Mouse (Mus musculus): Measurements from ENCODE around the gene Cdh13.

- no peak for TF ChIP-seq EP300 (IDR thresholded peaks at IDR 0.05; ENCODE audit: low read depth)
- TF ChIP-seq CTCF (IDR thresholded peaks at IDR 0.05; ENCODE audit: low read depth): no peak
Measured at GRCm38 (mm10) chr8:119034037-119034436, 750.5 kb downstream of the Cdh13 start.

All from liver, postnatal 0 days (tissue).